Mouse (Mus musculus) lung, adult 2 months (tissue): ENCODE measurements around the gene Taf1b.

Source experiments
- CTCF ChIP-seq: fragments of 200-500 bp; IDR thresholded peaks from 2 replicates; pipeline ENCODE4 v1.5.1; 2011; ENCODE audit warnings: mild to moderate bottlenecking, low read length, control low read depth; ENCODE audit not compliant: insufficient read depth
- POLR2A ChIP-seq: fragments of 200-500 bp; IDR thresholded peaks from 2 replicates; pipeline ENCODE4 v1.6.1; 2011; ENCODE audit warnings: low read depth, mild to moderate bottlenecking, control low read depth, low read length, borderline replicate concordance; ENCODE audit errors: extremely low read depth

DNA sequence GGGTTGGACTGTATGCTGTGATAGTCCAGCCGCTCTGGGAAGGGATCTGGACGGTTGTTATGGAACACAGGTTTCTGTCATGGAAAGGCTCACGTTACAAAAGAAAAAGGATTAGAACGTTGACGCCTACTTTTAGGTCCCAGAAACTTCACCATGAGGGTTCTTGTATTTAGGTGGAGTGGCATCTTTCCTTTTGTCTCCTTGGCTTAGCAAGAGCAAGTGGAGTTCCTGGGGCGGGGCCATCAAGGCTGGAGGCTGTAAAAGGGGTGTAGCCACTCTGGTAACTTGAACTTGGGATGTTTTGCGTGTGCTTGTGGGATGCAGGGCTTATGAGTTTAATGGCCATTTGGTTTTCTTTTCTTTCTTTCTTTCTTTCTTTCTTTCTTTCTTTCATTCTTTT lies 92.2 kb downstream of the Taf1b start:
- no peak for TF ChIP-seq CTCF
- TF ChIP-seq POLR2A, result no peak
